15 mouse cellular contexts compared by ENCODE assay signal in the genomic region with DNA sequence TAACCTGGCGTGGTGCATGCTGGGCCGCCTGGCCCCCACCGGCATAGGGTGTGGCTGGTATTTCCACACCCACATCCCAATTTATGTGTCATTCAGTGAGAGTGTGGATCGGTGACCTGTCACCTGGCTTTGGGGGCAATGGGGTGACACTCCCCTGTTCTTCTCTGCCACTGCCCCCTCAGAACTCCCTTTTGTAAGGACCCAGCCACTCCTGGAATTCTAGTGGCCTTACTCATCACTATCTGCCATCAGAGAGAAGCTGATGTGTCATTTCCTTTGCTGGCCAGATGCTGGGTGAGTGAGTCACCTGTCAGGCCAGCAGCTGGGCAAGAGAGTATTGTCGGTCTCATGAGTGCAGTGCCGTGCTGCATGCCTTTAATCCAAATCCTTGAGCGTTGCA. TPM values are rescaled to one million over a fixed set of nuclear protein-coding genes. Genes with fewer than 3 reads are reported as not detected.
A peak's percentile ranks its signal among the peaks of the same experiment; 100 is the strongest.
DNase-seq lines count a peak whose midpoint lies in the region; ATAC-seq and TF ChIP-seq lines count a peak whose summit lies in the region.
"Had no signal": no experiment of that assay in that cellular context is flagged by ENCODE, and none has a peak within 500 bp of the region (broad histone marks: within the 10 kb centered on the region; RNA-seq: fewer than 3 reads in every experiment).

No protein-coding gene starts in this region.

- no peak for ATAC-seq in midbrain, postnatal 0 days (ENCODE audit: low FRiP score)
- ATAC-seq in midbrain, embryonic 11.5 days (ENCODE audit: low FRiP score): no peak
- no peak for ATAC-seq in stomach, embryonic 15.5 days (ENCODE audit: insufficient read depth, low FRiP score, low read depth)
- ATAC-seq: CD4-positive, CD25-positive, alpha-beta regulatory T cell, adult 4 months; inflammation-experienced regulatory T-cells, adult 6 months had no signal

- no peak for TF ChIP-seq CTCF in midbrain, postnatal 0 days (IDR thresholded peaks at IDR 0.05)
- no peak for TF ChIP-seq CTCF in lung, adult 2 months (IDR thresholded peaks at IDR 0.05; ENCODE audit: insufficient read depth, low read length)

- H3K9me3 ChIP-seq in midbrain, postnatal 0 days (ENCODE audit: low read length): no peaks in the 10 kb centered on the region
- no peaks in the 10 kb centered on the region for H3K9me3 ChIP-seq in midbrain, embryonic 11.5 days (ENCODE audit: control insufficient read depth, low read length)
- H3K9me3 ChIP-seq in stomach, embryonic 15.5 days: no peaks in the 10 kb centered on the region
- H3K9me3 ChIP-seq: limb, embryonic 13.5 days; midbrain, embryonic 10.5 days had no signal

- no peak overlapping the region for H3K27ac ChIP-seq in midbrain, postnatal 0 days (ENCODE audit: low read depth, low read length)
- H3K27ac ChIP-seq in midbrain, embryonic 11.5 days (ENCODE audit: low read depth, low read length): no peak overlapping the region
- peak overlapping the region; percentile 67; the same call in 1 of the 2 replicates for H3K27ac ChIP-seq in stomach, embryonic 15.5 days
- H3K27ac ChIP-seq: limb, embryonic 13.5 days; midbrain, embryonic 10.5 days had no signal

- no peak overlapping the region for H3K4me2 ChIP-seq in midbrain, postnatal 0 days (ENCODE audit: low read depth, low read length, poor library complexity, severe bottlenecking)
- no peak overlapping the region for H3K4me2 ChIP-seq in midbrain, embryonic 11.5 days
- no peak overlapping the region for H3K4me2 ChIP-seq in stomach, embryonic 15.5 days
- H3K4me2 ChIP-seq: limb, embryonic 13.5 days had no signal

- no peak overlapping the region for H3K4me3 ChIP-seq in midbrain, postnatal 0 days (ENCODE audit: low read depth, low read length)
- H3K4me3 ChIP-seq in midbrain, embryonic 11.5 days (ENCODE audit: low read depth, low read length): no peak overlapping the region
- no peak overlapping the region for H3K4me3 ChIP-seq in stomach, embryonic 15.5 days (replicated peaks)
- H3K4me3 ChIP-seq in lung, adult 2 months (replicated peaks; ENCODE audit: extremely low read depth, low read depth, low read length): no peak overlapping the region
- H3K4me3 ChIP-seq: limb, embryonic 13.5 days; midbrain, embryonic 10.5 days had no signal

- peaks cover 13% of the 10 kb centered on the region; the same call in 1 of the 2 replicates for H3K4me1 ChIP-seq in midbrain, postnatal 0 days (ENCODE audit: insufficient read depth, low read length)
- peaks cover 17% of the 10 kb centered on the region for H3K4me1 ChIP-seq in midbrain, embryonic 11.5 days (ENCODE audit: control insufficient read depth, insufficient read depth, low read length)
- peaks cover 25% of the 10 kb centered on the region for H3K4me1 ChIP-seq in stomach, embryonic 15.5 days
- H3K4me1 ChIP-seq in lung, adult 2 months (ENCODE audit: control insufficient read depth, insufficient read depth, low read length): peaks cover 2% of the 10 kb centered on the region; the same call in 1 of the 2 replicates

- no peak for TF ChIP-seq POLR2A in lung, adult 2 months (IDR thresholded peaks at IDR 0.05; ENCODE audit: borderline replicate concordance, extremely low read depth, low read depth, low read length)

- DNase-seq in heart, adult 11 months: peak; percentile 91
- DNase-seq in heart, postnatal 36 days: no peak
- DNase-seq in midbrain, postnatal 0 days (ENCODE audit: low spot score): no peak
- no peak for DNase-seq in midbrain, embryonic 11.5 days (ENCODE audit: low spot score, missing footprints)
- peak; percentile 47 for DNase-seq in adrenal gland, postnatal 10 days
- DNase-seq in lung, adult 2 months: no peak
- DNase-seq in layer of hippocampus, postnatal 25 days (ENCODE audit: extremely low spot score in 1 of 2, low spot score in 1 of 2): no peak
- DNase-seq: cerebellum, adult 9-11 months; layer of hippocampus, adult 9-11 months; spleen, adult 18-20 months had no signal

- peak overlapping the region; percentile 39; the same call in 1 of the 2 replicates for H3K9ac ChIP-seq in midbrain, postnatal 0 days (replicated peaks; ENCODE audit: low read length, poor library complexity, severe bottlenecking)
- H3K9ac ChIP-seq in midbrain, embryonic 11.5 days (ENCODE audit: low read length): no peak overlapping the region
- H3K9ac ChIP-seq in stomach, embryonic 15.5 days: no peak overlapping the region
- H3K9ac ChIP-seq: limb, embryonic 13.5 days had no signal

- 82% methylated on average over 7 of the region's 7 CpGs for WGBS in midbrain, postnatal 0 days
- WGBS in midbrain, embryonic 11.5 days: 91% methylated on average over 7 of the region's 7 CpGs
- 73% methylated on average over 7 of the region's 7 CpGs for WGBS in stomach, embryonic 15.5 days
- WGBS in lung, adult 2 months: 60% methylated on average over 7 of the region's 7 CpGs

- peaks cover 24% of the 10 kb centered on the region for H3K36me3 ChIP-seq in midbrain, postnatal 0 days (ENCODE audit: insufficient read depth, low read length)
- peaks cover 36% of the 10 kb centered on the region for H3K36me3 ChIP-seq in midbrain, embryonic 11.5 days (ENCODE audit: control insufficient read depth, insufficient read depth, low read length)
- H3K36me3 ChIP-seq in stomach, embryonic 15.5 days: peaks cover 41% of the 10 kb centered on the region

- H3K27me3 ChIP-seq in midbrain, postnatal 0 days (ENCODE audit: insufficient read depth, low read length): no peaks in the 10 kb centered on the region
- H3K27me3 ChIP-seq in midbrain, embryonic 11.5 days (ENCODE audit: control insufficient read depth, insufficient read depth, low read length): no peaks in the 10 kb centered on the region
- no peaks in the 10 kb centered on the region for H3K27me3 ChIP-seq in stomach, embryonic 15.5 days (replicated peaks)
- H3K27me3 ChIP-seq: limb, embryonic 13.5 days had no signal

- intact Hi-C loops in heart, postnatal 36 days (cut with DNase I): no loop called here

RNA-seq across cellular contexts. Expression of gene Ldlr, which starts 6.0 kb away (rescaled TPM):
- total RNA-seq in heart, postnatal 36 days (2021): 1 to 10 TPM; 2.2 to 3.4 TPM
- total RNA-seq in midbrain, postnatal 0 days (2014; rRNA removed): 16.7 and 27.7 TPM in 2 replicates
- 9.6 and 10.3 TPM in 2 replicates for polyA plus RNA-seq in midbrain, postnatal 0 days (2015; fragmentation: Nextera tagmentation; extraction: Ambion mirVana)
- polyA plus RNA-seq in midbrain, embryonic 11.5 days (2014; fragmentation: Nextera tagmentation; extraction: Ambion mirVana): 18.9 and 22.1 TPM in 2 replicates
- 10 to 100 TPM; 21.6 to 41.6 TPM for total RNA-seq in adrenal gland, postnatal 10 days (2021)
- polyA plus RNA-seq in stomach, embryonic 15.5 days (2015; fragmentation: Nextera tagmentation; extraction: Ambion mirVana): 53.8 and 61.0 TPM in 2 replicates
- 84.2 and 87.2 TPM in 2 replicates for polyA plus RNA-seq in lung, adult 2 months (2012; rRNA removed)
- total RNA-seq in layer of hippocampus, postnatal 25 days (2021): 10 to 100 TPM; 20.5 to 20.7 TPM

RNA-seq across cellular contexts. Expression of gene Spc24, which starts 30.8 kb away (rescaled TPM):
- total RNA-seq in heart, postnatal 36 days (2021): 1 to 10 TPM; 4.4 to 4.6 TPM
- 5.5 and 6.6 TPM in 2 replicates for total RNA-seq in midbrain, postnatal 0 days (2014; rRNA removed)
- 6.3 and 8.2 TPM in 2 replicates for polyA plus RNA-seq in midbrain, postnatal 0 days (2015; fragmentation: Nextera tagmentation; extraction: Ambion mirVana)
- 91.3 and 115 TPM in 2 replicates for polyA plus RNA-seq in midbrain, embryonic 11.5 days (2014; fragmentation: Nextera tagmentation; extraction: Ambion mirVana)
- total RNA-seq in adrenal gland, postnatal 10 days (2021): 10 to 100 TPM; 12.6 to 14.3 TPM
- 110 and 119 TPM in 2 replicates for polyA plus RNA-seq in stomach, embryonic 15.5 days (2015; fragmentation: Nextera tagmentation; extraction: Ambion mirVana)
- polyA plus RNA-seq in lung, adult 2 months (2012; rRNA removed): 2.9 and 3.2 TPM in 2 replicates
- total RNA-seq in layer of hippocampus, postnatal 25 days (2021): 1 to 10 TPM; 1.1 to 2.5 TPM

Comparison
In these comparisons a context has a peak if more than half of its experiments do, and no peak if none do; other contexts are left out.
1. DNase-seq: peak in heart, adult 11 months (single experiment) and adrenal gland, postnatal 10 days (single experiment); none in heart, postnatal 36 days (0 of 2), midbrain, postnatal 0 days (single experiment), midbrain, embryonic 11.5 days (single experiment), lung, adult 2 months (single experiment) and layer of hippocampus, postnatal 25 days (0 of 2).